Mouse (Mus musculus): Measurements from ENCODE around the gene Gm10065.

- no peak for TF ChIP-seq CTCF (IDR thresholded peaks at IDR 0.05)
- peak; percentile 43; the same call in 1 of the 2 replicates for TF ChIP-seq EP300 (IDR thresholded peaks at IDR 0.05)
Observed at GRCm38 (mm10) chr13:21453449-21453848, 25.8 kb downstream of the Gm10065 start, which contains the start of gene Zscan26.

All from lung, postnatal 0 days (tissue).